Mouse (Mus musculus) spleen, adult 18-20 months (tissue): Measurements from ENCODE around the gene Tas1r1.

Experiments used
- DNase-seq, 2 experiments: peaks; one replicate each; pipeline ENCODE4 v3.0.0; 2022; ENCODE audit warnings: mixed read lengths in 2 of 2

Gene Tas1r1

DNA sequence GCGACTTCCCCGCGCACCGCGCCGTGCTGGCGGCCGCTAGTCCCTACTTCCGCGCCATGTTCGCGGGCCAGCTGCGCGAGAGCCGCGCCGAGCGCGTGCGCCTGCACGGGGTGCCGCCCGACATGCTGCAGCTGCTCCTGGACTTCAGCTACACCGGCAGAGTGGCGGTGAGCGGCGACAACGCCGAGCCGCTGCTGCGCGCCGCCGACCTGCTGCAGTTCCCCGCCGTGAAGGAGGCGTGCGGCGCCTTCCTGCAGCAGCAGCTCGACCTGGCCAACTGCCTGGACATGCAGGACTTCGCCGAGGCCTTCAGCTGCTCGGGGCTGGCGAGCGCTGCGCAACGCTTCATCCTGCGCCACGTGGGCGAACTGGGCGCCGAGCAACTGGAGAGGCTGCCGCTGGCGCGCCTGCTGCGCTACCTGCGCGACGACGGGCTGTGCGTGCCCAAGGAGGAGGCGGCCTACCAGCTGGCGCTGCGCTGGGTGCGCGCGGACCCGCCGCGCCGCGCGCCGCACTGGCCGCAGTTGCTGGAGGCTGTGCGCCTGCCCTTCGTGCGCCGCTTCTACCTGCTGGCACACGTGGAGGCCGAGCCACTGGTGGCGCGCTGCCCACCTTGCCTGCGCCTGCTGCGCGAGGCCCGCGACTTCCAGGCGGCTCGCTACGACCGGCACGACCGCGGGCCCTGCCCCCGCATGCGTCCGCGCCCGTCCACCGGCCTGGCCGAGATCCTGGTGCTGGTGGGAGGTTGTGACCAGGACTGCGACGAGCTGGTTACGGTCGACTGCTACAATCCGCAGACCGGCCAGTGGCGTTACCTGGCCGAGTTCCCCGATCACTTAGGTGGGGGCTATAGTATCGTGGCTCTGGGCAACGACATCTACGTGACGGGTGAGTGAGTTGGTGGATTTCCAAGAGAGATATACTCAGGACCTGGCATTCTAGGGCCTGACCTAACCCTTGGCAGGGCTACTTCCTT, 29.0 kb downstream of the Tas1r1 start:
- peak in 1 of 2 experiments; percentile 32 for DNase-seq

DNA sequence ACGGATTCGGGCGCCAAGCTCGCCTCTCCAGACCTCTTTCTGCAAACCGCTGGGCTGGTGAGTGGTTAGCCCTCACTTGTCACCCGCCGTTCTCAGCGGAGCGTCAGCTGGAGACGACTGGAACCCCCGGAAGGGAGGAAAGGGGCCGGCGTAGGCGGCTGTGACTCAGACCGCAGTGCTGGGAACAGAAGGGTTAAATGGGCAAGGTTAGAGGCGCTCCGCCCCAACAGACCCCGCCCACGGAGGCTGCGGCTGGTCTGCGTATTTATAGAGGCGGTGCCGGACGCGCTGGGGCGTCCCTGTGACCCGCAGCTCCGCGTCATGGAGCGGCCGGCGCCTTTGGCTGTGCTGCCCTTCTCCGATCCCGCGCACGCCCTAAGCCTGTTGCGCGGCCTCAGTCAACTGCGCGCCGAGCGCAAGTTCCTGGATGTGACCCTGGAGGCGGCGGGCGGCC, 29.7 kb downstream of the Tas1r1 start, which contains the start of gene Klhl21:
Gene Klhl21 (plus strand): TSS at position 182 of the 454 bp plus-strand sequence.
- DNase-seq: peak; percentile 87 to 93

DNA sequence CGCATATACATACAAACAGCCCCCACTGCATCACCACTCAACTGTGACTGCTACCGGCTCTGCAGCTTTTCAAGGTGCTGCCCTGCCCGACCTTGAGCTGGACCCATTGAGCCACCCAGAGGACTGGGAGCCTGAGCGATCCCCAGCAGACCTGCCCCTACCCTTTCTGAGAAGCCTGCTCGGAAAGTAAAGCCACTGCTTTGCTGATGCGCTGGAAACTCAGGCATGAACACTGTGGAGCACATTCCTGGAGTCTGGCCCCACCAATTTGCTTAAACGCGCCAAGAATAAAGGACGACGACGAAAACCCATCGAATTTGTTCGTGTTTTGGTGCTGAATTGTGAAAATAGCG, 30.2 kb downstream of the Tas1r1 start:
- DNase-seq: no peak

DNA sequence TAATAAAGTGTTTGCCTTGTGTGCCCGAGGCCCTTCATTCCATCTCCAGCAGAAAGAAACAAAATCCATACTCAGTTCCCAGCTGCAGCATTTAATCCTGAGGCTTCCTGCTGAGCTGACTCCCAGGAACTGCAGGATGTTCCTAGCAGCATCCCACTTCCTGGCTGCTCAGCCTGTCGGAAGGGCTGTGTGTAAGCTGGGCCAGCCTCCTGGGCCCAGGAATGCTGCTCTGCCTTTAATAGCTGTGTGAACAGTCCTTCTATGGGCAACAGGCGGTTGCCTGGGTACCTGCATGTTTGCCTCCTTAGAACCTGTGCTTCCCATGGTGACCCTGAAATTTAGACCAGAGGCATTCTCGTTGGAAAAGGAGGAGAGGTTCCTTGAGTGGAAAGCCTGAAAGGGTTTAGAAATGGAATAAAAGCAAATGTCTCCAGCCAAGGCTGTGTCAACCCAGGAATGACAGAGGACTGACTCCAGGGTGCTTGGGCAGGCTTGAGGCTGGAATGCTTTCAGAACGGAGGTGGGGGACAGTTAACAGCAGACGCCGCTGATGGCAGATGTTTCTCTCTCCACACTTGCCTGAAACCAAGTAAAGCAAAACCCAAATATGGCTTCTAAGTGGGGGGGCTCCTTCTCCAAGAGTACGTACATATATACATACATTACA, 30.8 kb downstream of the Tas1r1 start:
- DNase-seq: no peak

DNA sequence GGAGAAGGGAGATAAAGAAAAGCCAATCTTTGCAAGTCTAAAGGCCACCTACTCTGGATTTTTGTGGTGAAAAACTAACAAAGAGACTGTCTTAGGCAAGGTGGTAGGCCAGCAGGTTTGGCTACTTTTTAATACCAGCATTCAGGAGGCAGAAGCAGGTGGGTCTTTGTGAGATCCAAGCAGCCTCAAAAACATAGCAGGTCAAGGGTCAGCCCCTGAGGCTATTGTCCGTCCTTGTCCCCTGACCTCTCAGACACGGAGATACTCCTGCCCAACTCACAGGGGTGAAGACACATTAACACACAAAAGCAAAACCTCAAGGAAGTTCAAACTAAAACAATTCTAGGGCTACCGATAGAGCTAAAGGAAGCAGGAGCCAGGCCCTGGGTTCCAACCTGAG, 31.6 kb downstream of the Tas1r1 start:
- DNase-seq: no peak

DNA sequence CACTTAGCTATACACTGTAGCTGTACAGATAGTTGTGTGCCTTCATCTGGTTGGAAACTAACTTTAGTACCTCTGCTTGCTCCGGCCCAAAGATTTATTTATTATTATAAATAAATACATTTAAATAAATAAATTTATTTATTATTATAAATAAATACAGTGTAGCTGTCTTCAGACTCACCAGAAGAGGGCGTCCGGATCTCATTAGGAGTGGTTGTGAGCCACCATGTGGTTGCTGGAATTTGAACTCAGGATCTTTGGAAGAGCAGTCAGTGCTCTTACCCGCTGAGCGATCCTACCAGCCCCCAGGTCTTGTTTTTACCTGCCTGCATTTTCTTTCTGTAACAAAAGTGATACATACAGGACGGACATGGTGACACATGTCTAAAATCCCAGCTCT, 32.2 kb downstream of the Tas1r1 start:
- DNase-seq: no peak

DNA sequence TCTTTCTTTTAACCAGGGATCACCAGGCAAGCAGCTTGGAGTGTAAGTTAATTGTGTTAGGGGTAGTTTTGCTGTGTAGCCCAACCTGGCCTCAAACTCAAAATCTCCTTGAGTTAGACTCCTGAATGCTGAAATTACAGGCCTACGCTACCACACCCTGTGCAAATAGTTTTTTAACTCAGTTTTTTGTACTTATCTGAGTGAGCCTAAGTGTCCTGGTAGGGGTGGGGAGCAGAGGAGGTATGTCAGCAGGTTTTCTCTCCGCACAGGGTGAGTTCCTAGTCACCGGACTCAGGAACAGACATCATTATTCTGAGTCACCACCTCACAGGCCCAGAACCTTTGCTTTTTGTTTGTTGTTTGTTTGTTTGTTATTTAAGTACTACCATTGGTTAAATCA, 36.3 kb downstream of the Tas1r1 start:
- no peak for DNase-seq

DNA sequence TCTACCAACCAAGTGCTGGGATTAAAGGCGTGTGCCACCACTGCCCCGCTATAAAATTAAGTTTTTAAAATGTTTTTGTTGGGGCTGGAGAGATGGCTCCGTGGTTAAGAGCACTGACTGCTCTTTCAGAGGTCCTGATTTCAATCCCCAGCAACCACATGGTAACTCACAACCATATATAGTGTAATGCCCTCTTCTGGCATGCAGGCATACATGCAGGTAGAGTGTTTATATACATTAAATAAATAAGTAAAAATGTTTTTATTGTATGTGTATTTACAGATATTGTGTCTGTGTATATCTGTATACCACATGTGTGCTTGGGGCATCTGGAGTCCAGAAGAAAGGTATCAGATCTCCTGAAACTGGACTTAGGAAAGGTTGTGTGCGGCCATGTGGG, 37.0 kb downstream of the Tas1r1 start:
- DNase-seq: no peak

DNA sequence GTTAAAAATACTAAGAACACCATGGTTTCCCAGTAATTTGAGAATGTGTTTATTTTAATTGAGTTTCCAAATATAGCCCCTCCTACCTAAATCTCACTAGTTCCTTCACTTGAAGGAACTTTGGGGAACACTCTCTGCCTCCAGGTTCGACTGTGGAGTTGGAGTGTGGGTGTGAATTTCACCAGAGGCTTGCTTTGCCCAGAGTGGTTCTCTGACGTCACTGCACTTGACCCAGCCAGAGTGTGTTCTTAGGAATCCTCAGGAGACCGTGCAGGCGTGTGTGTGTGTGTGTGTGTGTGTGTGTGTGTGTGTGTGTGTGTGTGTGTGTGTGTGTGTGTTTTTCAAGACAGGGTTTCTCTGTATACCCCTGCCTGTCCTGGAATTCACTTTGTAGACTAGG, 37.5 kb downstream of the Tas1r1 start:
- DNase-seq: no peak

DNA sequence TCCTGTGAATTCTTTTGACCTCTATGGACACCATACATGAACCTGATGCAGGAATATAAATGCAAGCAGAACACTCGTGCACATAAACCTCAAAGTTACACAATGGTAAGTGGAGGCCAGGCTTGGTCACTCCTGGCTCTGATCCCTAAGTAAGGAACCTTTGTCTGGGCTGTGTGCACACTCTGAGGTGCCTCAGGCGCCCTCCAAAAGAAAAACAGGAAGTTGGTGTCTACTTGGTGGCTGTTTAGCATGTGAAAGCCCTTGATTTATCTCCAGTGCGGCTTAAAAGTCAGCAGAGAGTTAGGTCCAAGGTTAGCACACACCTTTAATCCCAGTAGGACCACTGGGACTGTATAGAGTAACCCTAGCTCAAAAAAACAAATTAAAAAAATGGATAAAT, 38.9 kb downstream of the Tas1r1 start:
- DNase-seq: no peak

DNA sequence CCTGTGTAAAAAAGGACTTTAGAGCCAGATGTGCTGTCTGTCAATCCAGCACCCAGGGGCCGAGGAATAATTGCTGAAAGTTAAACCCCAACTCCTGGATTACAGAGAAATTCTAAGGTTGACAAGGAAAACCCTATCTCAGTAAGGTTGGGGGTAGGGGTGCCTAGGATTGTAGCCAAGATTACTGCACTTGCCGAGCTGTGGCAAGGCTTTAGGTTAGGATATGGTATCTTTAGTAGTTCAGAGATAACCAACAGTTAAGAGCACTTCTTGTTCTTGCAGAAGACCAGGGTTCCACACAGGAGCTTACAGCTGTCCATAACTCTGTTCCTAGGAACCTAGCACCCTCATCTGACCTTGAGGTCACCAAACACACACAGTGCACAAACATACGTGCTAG, 40.7 kb downstream of the Tas1r1 start:
- DNase-seq: no peak

DNA sequence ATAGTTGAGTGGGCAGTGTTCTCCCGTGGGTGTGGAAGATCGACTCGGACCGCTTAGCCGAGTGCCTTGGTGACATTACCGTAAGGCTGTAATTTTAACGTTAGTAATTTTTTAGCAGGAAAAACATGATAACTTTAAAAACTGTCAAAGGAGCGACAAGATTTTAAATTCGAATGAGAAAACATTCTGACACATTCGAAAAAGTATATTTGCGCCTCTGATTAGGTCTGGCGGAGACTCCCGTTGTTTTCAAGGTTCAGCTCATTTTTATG, 41.5 kb downstream of the Tas1r1 start:
- DNase-seq: no peak

DNA sequence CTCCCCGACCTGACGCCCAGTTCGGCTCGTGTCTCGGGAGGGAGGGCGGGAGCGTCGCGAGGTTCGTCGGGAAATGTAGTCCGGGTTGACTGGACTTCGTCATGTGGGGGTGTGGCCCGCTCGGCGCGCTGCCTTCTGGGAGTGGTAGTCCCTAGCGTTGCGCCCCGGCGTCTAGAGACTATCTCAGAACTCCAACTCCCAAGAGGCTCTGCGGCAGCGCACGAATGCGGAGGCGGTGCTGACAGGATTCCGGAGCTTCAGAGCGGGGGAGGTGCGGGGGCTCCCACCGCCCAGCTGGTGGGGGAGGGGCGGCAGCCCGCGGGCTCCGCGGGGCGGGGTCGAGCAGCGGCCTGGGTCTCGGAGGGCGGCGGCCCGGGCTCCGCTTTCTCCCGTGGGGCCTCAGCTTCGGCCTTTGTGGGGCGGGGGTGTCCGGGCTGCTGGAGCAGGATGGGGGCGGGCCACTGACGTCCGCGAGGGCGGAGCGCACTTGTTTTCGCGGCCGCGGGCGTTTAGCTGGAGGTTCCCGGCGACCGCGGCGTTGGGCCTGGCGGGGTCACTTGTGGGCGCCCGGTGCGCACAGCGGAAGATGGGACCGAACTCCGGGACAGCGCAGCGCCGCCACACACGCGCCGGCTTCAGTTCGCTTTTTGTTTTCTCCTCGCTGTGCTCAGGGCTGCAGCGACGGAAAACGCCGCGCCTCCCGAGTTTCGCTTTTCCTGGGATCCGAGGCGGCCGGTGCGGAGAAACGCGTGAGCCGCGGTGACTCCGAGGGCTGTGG, 42.0 kb downstream of the Tas1r1 start, which contains the start of gene Phf13:
Gene Phf13 (minus strand): TSS at position 86 of the 778 bp plus-strand sequence.
- DNase-seq: peak; percentile 98

DNA sequence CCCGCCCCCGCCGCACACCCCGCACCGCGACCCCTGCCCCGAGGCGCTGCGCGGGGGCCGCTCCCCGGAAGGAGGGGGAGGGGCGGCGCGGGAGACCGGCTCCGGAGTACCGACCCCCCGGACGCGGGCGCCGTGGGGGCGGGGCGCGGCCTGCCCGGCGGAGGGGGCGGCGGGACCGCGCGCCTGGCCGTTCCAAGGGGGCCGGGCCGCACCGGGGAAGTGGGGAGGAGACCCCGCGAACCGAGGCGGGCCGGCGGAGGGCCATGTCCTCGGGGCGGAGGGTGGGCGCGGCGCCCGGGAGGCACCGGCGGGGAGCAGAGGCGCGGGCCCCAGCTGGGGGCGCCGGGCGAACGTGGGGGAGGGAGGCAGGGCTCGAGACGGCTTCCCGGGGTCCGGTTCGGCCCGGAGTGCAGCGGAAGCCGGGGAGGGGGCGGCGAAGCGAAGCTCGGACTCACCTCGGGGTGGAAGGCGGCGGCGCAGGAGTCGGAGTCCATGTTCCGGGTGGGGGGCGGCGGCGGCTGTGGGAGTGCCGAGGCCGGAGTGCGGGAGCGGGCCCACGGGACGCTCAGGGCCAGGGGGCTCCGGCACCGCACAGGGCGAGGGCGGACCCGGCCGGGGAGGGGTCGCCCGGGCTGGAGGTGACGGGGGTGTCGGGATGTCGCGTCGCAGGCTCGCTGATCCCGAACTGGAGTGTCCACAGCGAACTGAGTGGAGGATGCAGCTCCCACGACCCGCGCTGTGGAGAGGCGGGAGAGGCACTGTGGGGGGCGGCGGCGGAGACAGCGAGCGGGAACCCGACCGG, 42.8 kb downstream of the Tas1r1 start:
- DNase-seq: peak; percentile 35 to 57

DNA sequence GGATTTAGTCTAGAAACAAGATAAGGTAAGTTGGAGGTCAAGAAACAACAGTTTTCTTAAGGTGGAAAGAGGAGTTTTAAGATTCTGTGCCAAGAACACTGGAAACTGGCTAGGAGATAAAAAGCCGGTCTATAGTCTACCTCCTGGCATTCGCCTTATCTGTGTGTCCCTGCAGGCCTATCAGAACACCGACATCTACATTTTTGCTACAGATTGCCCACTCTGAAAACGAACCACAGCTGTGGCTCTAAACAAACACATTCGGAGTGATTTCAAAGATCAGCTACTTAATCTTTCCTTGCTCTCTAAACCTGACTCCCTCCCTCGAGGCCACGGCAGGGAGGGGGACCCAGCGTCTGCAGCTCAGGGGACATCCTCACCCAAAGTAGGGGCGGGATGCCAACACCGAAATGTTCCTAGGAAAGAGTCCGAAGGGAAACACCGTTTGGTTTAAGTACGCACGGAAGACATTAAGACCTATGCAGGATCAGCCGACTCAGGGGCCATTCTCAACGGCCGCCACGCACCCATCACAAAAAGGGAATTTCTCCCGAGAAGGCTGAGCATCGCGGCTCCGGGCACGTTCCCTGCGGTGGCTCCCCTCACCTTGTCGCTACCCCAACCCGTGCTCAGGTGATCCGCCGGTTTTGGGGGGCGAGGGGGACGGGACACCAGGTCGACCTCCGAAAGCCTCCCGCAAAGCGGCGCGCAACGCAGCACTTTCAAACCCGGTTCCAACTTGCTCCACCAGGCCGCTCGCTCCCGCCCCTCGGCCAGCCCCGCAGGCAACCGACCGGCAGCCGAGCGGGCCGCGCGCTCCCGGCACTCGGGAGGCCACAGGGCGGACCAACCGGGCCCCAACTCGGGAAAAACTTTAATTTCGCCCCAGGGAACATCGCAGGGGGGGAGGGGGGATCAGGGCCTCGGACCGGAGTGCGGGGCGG, 43.9 kb downstream of the Tas1r1 start:
- peak in 1 of 2 experiments; percentile 40 for DNase-seq

DNA sequence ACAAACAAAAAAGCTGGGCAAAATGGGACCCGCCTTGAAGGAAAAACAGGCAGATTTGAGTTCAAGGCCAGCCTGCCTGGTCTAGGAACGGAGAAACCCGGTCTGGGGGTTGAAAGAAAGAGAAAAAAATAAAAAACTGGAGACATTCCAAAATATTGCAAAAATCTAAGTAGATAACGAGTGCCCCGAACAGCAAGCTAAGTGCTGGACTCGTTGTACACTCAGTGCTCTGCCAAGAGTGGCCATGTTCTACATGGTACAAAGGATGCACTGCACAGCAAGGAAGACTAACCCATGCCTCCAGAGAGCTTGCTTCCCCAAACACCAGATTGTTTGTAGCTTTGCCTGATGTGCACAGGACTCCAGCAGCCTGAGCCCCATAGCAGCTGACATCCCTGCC, 45.3 kb downstream of the Tas1r1 start:
- DNase-seq: no peak

DNA sequence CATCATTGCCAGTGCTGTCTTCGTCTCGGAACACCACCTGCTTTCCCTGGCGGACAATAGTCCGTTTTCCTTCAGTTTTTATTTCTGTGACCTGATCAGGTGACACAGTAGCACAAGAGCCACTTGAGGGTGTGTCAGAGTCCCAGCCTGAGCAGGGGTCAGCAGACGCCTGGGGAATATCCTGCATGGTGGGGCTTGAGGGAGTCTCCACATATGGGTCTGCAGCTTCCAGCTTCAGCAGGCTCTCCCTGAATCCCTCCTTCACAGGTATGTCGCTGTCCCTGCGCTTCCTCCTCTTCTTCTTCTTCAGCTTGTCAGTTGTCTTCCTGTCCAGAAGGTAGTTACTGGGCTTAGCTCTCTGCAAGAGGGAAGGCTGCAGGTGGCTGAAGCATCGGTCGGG, 46.3 kb downstream of the Tas1r1 start:
- DNase-seq: no peak

DNA sequence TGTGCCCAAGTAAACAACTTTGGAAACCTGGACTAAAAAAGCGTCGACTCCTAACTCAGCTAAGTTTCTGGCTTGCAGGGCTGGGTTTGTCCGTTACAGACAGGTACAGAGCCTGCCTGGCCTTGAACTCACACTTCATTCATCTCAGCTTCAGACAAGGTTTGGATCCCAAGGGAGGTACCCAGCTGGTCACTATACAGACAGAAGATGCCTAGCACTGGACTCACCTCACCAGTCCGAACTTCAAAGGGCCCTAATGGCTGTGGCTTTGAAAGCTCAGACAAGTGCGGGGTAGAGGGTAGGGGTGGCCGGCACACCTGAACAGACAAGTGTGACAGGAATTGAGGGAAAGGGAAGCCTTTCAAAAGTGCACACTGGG, 49.3 kb downstream of the Tas1r1 start:
- no peak for DNase-seq

DNA sequence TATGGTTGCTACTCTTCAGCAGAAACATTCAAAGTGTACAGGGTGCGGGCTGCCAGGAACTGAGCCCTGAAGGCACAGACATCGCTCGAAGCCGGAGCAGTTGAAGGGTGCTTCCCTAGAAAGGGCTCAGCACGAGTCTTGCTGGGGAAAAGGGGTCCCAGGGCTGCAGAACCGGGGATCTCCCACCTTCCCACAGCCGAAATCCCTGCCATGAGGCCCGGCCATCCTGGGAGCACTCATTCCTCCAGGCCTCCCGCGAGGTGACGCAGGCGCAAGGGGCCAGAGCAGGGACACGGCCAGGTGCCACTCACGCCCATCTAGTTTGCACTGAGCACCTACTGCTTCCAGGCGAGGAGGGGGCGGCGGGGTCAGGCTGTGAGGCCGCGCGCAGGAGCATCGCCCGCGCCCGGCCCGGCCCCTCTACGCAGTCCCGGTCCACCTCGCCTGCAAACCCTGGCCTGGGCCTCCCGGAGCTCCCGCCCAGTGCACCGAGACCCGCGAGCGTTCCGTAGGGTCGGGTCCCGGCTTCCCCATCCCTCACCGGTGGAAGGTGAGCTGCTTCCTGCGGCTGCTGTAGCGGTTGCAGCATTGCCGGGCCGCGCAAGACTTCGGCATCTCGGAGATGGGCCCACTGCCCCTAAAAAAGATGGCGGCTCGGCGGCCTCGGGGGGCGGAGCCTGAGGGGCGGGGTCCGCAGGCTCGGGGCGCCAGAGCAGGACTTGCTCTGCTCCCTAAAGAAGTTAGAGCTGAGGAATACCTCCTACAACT, 49.8 kb downstream of the Tas1r1 start, which contains the start of gene Thap3:
Gene Thap3 (minus strand): TSS at position 656 of the 768 bp plus-strand sequence.
- peak; percentile 75 to 89 for DNase-seq

DNA sequence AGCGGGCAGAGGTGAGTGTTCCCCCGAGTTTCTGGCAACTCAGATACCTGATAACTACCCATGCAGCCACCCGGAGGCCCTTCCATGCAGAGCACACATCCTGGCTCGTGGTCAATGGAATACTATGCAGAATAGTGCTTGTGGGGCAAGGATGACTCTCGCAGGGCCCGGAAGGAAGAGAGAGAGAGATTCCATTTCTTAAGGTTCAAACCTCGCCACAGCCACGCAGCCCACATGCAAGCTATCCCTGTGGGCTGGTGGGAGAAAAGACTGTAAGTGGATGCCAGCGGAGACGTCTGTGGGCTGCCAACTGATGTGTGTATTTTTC, 50.4 kb downstream of the Tas1r1 start:
- no peak for DNase-seq

DNA sequence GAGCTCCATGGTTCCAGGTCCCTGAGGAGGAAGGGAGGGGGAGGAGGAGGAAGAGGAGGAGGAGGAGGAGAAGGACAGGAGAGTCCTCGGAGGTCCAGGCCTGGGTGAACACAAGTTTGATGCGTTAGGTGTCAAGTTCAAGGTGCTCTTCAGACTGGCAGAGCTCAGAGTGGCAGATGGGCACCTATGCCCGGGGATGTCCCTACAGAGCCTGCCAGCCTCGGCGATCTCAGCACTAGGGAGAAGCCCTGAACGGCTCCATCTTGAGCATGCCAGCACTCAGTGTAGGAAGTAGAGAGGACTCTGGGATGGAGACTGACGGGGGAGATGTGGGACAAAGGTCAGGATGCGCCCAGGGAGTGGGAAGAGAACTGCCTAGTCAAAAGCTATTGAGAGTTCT, 51.7 kb downstream of the Tas1r1 start:
- DNase-seq: no peak
